Mouse (Mus musculus) small intestine, adult 2 months (tissue): ENCODE data around the gene Sytl1. TPM values are rescaled to one million over a fixed set of nuclear protein-coding genes. Genes with fewer than 3 reads are reported as not detected.

Experiments
- H3K27ac ChIP-seq: fragments of 200-500 bp; 2 replicates; pipeline ENCODE4 v1.5.1; 2012; ENCODE audit warnings: low read depth, low read length, control low read depth, inconsistent platforms; ENCODE audit not compliant: insufficient read depth
- H3K27me3 ChIP-seq: fragments of 200-500 bp; 2 replicates; pipeline ENCODE4 v1.6.1; 2012; ENCODE audit warnings: mild to moderate bottlenecking, moderate library complexity, low read length, inconsistent platforms; ENCODE audit not compliant: control insufficient read depth, insufficient read depth
- H3K36me3 ChIP-seq: fragments of 200-500 bp; 2 replicates; pipeline ENCODE4 v1.6.1; 2012; ENCODE audit warnings: mild to moderate bottlenecking, low read length, control low read depth, inconsistent platforms; ENCODE audit not compliant: control insufficient read depth, insufficient read depth
- H3K4me1 ChIP-seq: fragments of 200-500 bp; 2 replicates; pipeline ENCODE4 v1.6.1; 2012; ENCODE audit warnings: low read length, inconsistent platforms, mixed read lengths; ENCODE audit not compliant: control insufficient read depth, insufficient read depth, insufficient read length
- H3K4me3 ChIP-seq: fragments of 200-500 bp; 2 replicates; pipeline ENCODE4 v1.5.1; 2012; ENCODE audit warnings: low read depth, mild to moderate bottlenecking, control low read depth, inconsistent platforms, low read length, moderate library complexity
- CTCF ChIP-seq: fragments of 200-500 bp; IDR thresholded peaks from 2 replicates; pipeline ENCODE4 v1.5.1; 2012; ENCODE audit warnings: low read depth, mild to moderate bottlenecking, control low read depth, inconsistent platforms, low read length, moderate library complexity, mixed read lengths; ENCODE audit not compliant: insufficient replicate concordance, insufficient read length; ENCODE audit errors: extremely low read depth
- POLR2A ChIP-seq: fragments of 200-500 bp; IDR thresholded peaks from 2 replicates; pipeline ENCODE4 v1.6.1; 2012; ENCODE audit warnings: low read depth, mild to moderate bottlenecking, control low read depth, inconsistent platforms, low read length, moderate library complexity
- WGBS: fragments of 180-500 bp; shearing (Covaris S2); methylation state at CpG from one replicate; pipeline ENCODE4 v1.1.7; 2018; 5-methylcytosine and 5-hydroxymethylcytosine counted together
- polyA plus RNA-seq: library from polyadenylated mRNA; depleted of rRNA; stranded (reverse); fragments of >200 nt; gene quantifications from 2 replicates; pipeline ENCODE4 v1.2.3, GENCODE M21; 2012

The Sytl1 gene
- polyA plus RNA-seq, 1 experiment, result 10.9 TPM

- Histone ChIP-seq H3K27ac (no peak overlapping the region), H3K36me3 (peaks cover 34% of the 10 kb centered on the region), H3K27me3 (no peaks in the 10 kb centered on the region), H3K4me3 (no peak overlapping the region), H3K4me1 (0 out of 2 replicates have a peak, but pooled peaks cover under 1% of the 10 kb centered on the region)
- 95% methylated on average over 4 of the region's 4 CpGs for WGBS
- no peak for TF ChIP-seq CTCF
- TF ChIP-seq POLR2A, result no peak
Observed at GRCm38 (mm10) chr4:133292405-133292804, 29.5 kb upstream of the Sytl1 start.

GRCm38 (mm10) chr4:133291255-133291654, 28.3 kb upstream of the Sytl1 start:
- H3K4me3 ChIP-seq, result no peak overlapping the region
- TF ChIP-seq POLR2A (no peak), CTCF (no peak)
- H3K4me1 ChIP-seq, result peaks cover 7% of the 10 kb centered on the region; the same call in 1 of the 2 replicates
- H3K36me3 ChIP-seq, result peaks cover 33% of the 10 kb centered on the region
- H3K27ac ChIP-seq, result no peak overlapping the region
- WGBS, result 88% methylated on average over 1 of the region's 1 CpGs
- no peaks in the 10 kb centered on the region for H3K27me3 ChIP-seq

- H3K4me1 ChIP-seq, result peaks cover 7% of the 10 kb centered on the region; the same call in 1 of the 2 replicates
- no peaks in the 10 kb centered on the region for H3K27me3 ChIP-seq
- 39% methylated on average over 4 of the region's 4 CpGs for WGBS
- TF ChIP-seq CTCF (no peak), POLR2A (no peak)
- no peak overlapping the region for H3K4me3 ChIP-seq
- peak overlapping the region; percentile 17; the same call in 1 of the 2 replicates for H3K27ac ChIP-seq
- H3K36me3 ChIP-seq, result no peaks in the 10 kb centered on the region
Observed at GRCm38 (mm10) chr4:133286476-133287077, 23.7 kb upstream of the Sytl1 start.

- TF ChIP-seq CTCF, result no peak
- TF ChIP-seq POLR2A, result no peak
- H3K4me3 ChIP-seq, result no peak overlapping the region
- H3K27ac ChIP-seq, result no peak overlapping the region
- peaks cover 7% of the 10 kb centered on the region; the same call in 1 of the 2 replicates for H3K4me1 ChIP-seq
- H3K27me3 ChIP-seq, result no peaks in the 10 kb centered on the region
- 50% methylated on average over 5 of the region's 5 CpGs for WGBS
- no peaks in the 10 kb centered on the region for H3K36me3 ChIP-seq
Observed at GRCm38 (mm10) chr4:133285950-133286349, 23.0 kb upstream of the Sytl1 start.

- TF ChIP-seq CTCF (no peak), POLR2A (no peak)
- WGBS, result 74% methylated on average over 3 of the region's 3 CpGs
- no peak overlapping the region for H3K4me3 ChIP-seq
- no peak overlapping the region for H3K27ac ChIP-seq
- H3K27me3 ChIP-seq, result no peaks in the 10 kb centered on the region
- H3K36me3 ChIP-seq, result no peaks in the 10 kb centered on the region
- H3K4me1 ChIP-seq, result peaks cover 7% of the 10 kb centered on the region; the same call in 1 of the 2 replicates
Observed at GRCm38 (mm10) chr4:133285299-133285698, 22.4 kb upstream of the Sytl1 start.

- H3K27me3 ChIP-seq, result no peaks in the 10 kb centered on the region
- no peak for TF ChIP-seq POLR2A
- no peak for TF ChIP-seq CTCF
- H3K36me3 ChIP-seq, result no peaks in the 10 kb centered on the region
- 49% methylated on average over 4 of the region's 4 CpGs for WGBS
- no peak overlapping the region for H3K4me3 ChIP-seq
- no peak overlapping the region for H3K27ac ChIP-seq
- H3K4me1 ChIP-seq, result peaks cover 9% of the 10 kb centered on the region; the same call in 1 of the 2 replicates
Observed at GRCm38 (mm10) chr4:133282656-133283055, 19.7 kb upstream of the Sytl1 start.

GRCm38 (mm10) chr4:133281951-133282481, 19.1 kb upstream of the Sytl1 start:
- TF ChIP-seq CTCF (no peak), POLR2A (no peak)
- peaks cover 5% of the 10 kb centered on the region; the same call in 1 of the 2 replicates for H3K4me1 ChIP-seq
- no peak overlapping the region for H3K4me3 ChIP-seq
- no peaks in the 10 kb centered on the region for H3K27me3 ChIP-seq
- no peaks in the 10 kb centered on the region for H3K36me3 ChIP-seq
- H3K27ac ChIP-seq, result no peak overlapping the region
- 57% methylated on average over 5 of the region's 5 CpGs for WGBS

GRCm38 (mm10) chr4:133281513-133281912, 18.6 kb upstream of the Sytl1 start:
- TF ChIP-seq POLR2A, result no peak
- 48% methylated on average over 7 of the region's 7 CpGs for WGBS
- H3K27ac ChIP-seq, result no peak overlapping the region

More at GRCm38 (mm10) chr4:133281513-133281912, 18.6 kb upstream of the Sytl1 start:
- no peak overlapping the region for H3K4me3 ChIP-seq
- no peaks in the 10 kb centered on the region for H3K36me3 ChIP-seq
- H3K27me3 ChIP-seq, result no peaks in the 10 kb centered on the region
- H3K4me1 ChIP-seq, result peaks cover 5% of the 10 kb centered on the region; the same call in 1 of the 2 replicates
